Mouse (Mus musculus) frontal cortex, postnatal 36 days (tissue): ENCODE data around the gene Syndig1l.

Experiments
- DNase-seq, 2 experiments: peaks; one replicate each; pipeline ENCODE4 v3.0.0; 2022; ENCODE audit warnings: low spot score in 2 of 2

Syndig1l gene

GRCm38 (mm10) chr12:84674666-84675526, 23.7 kb downstream of the Syndig1l start:
- no peak for DNase-seq

- no peak for DNase-seq
These were observed 27.0 kb downstream of the Syndig1l start for GRCm38 (mm10) chr12:84671646-84672045.

GRCm38 (mm10) chr12:84670555-84670954, 28.1 kb downstream of the Syndig1l start:
- no peak for DNase-seq

- DNase-seq: peak; percentile 65 to 70
These were observed 44.7 kb downstream of the Syndig1l start for GRCm38 (mm10) chr12:84653912-84654311.

GRCm38 (mm10) chr12:84650234-84650633, 48.4 kb downstream of the Syndig1l start:
- DNase-seq: no peak

GRCm38 (mm10) chr12:84640654-84641053, 58.0 kb downstream of the Syndig1l start, which contains the start of gene Vrtn:
TSS of gene Vrtn (plus strand) at chr12:84641019.
- no peak for DNase-seq

GRCm38 (mm10) chr12:84640253-84640652, 58.4 kb downstream of the Syndig1l start:
- DNase-seq: no peak

GRCm38 (mm10) chr12:84631867-84632266, 66.8 kb downstream of the Syndig1l start:
- no peak for DNase-seq
